ENCODE assay signal across 13 mouse cellular contexts in the genomic region with DNA sequence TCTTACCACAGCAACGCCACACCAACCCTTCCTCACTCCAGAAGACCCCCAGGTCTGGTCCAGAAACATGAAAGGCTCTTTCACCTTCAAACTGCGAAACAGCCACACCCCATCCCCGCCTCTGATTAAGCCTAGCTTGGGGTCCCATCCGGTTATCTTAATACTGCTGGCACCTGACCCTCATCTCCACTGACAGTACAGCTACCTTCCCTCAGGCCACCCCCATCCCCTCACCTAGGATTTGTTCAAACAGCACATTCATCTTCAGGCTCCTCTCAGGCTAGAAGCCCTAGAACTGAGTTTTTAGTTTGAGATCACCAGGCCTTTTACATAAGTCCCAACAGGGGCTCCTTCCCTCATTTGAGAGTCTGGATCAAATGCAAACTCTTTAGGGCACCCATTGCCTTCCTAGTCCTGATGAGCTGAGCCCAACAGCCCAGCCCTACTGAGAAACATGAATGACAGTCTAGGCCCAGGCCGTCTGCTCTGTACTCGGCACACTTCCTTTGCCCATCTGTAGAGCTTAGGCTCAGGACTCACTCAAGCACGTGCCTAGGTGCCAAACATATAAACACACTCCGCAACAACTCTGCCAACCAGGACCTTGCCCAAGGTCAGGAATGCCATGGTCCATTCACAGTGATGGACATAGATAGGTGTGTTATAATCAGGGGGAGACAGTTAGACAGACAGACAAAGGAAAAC. TPM values are rescaled to one million over a fixed set of nuclear protein-coding genes. Genes with fewer than 3 reads are reported as not detected.
DNase-seq lines count a peak whose midpoint lies in the region; ATAC-seq lines count a peak whose summit lies in the region.
"Had no signal": no experiment of that assay in that cellular context is flagged by ENCODE, and none has a peak within 500 bp of the region (broad histone marks: within the 10 kb centered on the region; RNA-seq: fewer than 3 reads in every experiment).

No protein-coding gene starts in this region.

- peak overlapping the region; percentile 21 for H3K4me2 ChIP-seq in neural tube, embryonic 12.5 days (replicated peaks)

- no peak overlapping the region for H3K27ac ChIP-seq in neural tube, embryonic 12.5 days
- H3K27ac ChIP-seq: kidney, postnatal 0 days had no signal

- H3K4me3 ChIP-seq in erythroblast, embryonic 14.5 days (replicated peaks): peak overlapping the region; percentile 18
- H3K4me3 ChIP-seq in neural tube, embryonic 12.5 days: no peak overlapping the region

- peaks cover 20% of the 10 kb centered on the region for H3K27me3 ChIP-seq in erythroblast, embryonic 14.5 days (ENCODE audit: control insufficient read depth)
- H3K27me3 ChIP-seq in neural tube, embryonic 12.5 days (replicated peaks): peaks cover 21% of the 10 kb centered on the region

- H3K36me3 ChIP-seq in erythroblast, embryonic 14.5 days (ENCODE audit: control insufficient read depth): peaks cover 7% of the 10 kb centered on the region; the same call in 1 of the 2 replicates
- no peaks in the 10 kb centered on the region for H3K36me3 ChIP-seq in neural tube, embryonic 12.5 days

- peaks cover 57% of the 10 kb centered on the region for H3K4me1 ChIP-seq in erythroblast, embryonic 14.5 days (ENCODE audit: control insufficient read depth)
- H3K4me1 ChIP-seq in neural tube, embryonic 12.5 days: peaks cover 20% of the 10 kb centered on the region

- H3K9me3 ChIP-seq in erythroblast, embryonic 14.5 days (ENCODE audit: control insufficient read depth, low read length): no peaks in the 10 kb centered on the region
- no peaks in the 10 kb centered on the region for H3K9me3 ChIP-seq in neural tube, embryonic 12.5 days

- H3K9ac ChIP-seq in neural tube, embryonic 12.5 days: no peak overlapping the region

- 85% methylated on average over 8 of the region's 8 CpGs for WGBS in neural tube, embryonic 12.5 days

- no peak for ATAC-seq in erythroblast, adult 5-6 weeks (replicated peaks; ENCODE audit: low FRiP score, poor library complexity, severe bottlenecking)
- ATAC-seq in neural tube, embryonic 12.5 days (ENCODE audit: low FRiP score, low read depth): no peak
- peak; percentile 6; the same call in 1 of the 2 replicates for ATAC-seq in megakaryocyte-erythroid progenitor cell, adult 5-6 weeks (replicated peaks; ENCODE audit: low FRiP score, low TSS enrichment, poor library complexity, severe bottlenecking)

- DNase-seq in neural tube, embryonic 10.5 days (ENCODE audit: extremely low spot score, low spot score): no peak
- no peak for DNase-seq in retina, embryonic 14.5 days (ENCODE audit: low spot score)
- DNase-seq in embryo, embryonic 10 days (ENCODE audit: low spot score): no peak
- DNase-seq in urinary bladder, postnatal 14 days (ENCODE audit: low spot score): no peak
- DNase-seq: B cell, adult 2 months; cerebellum, adult 8-10 months; heart, postnatal 4 days; lung, postnatal 36 days had no signal

RNA-seq across cellular contexts. Expression of a gene that starts 5.3 kb away (rescaled TPM):
- polyA plus RNA-seq in erythroblast, embryonic 14.5 days (2012): 0.02 TPM in 1 of 2 replicates, not detected in the other
- total RNA-seq in erythroblast, adult 5-6 weeks (2015; ENCODE audit: low replicate concordance): 0.19 and 1.5 TPM in 2 replicates
- 1.2 and 3.1 TPM in 2 replicates for total RNA-seq in erythroblast, adult 5-6 weeks (2017; ENCODE audit: low replicate concordance)
- polyA plus RNA-seq in neural tube, embryonic 12.5 days (2016; fragmentation: Nextera tagmentation; extraction: Ambion mirVana): 3.0 and 3.1 TPM in 2 replicates
- 3.3 and 7.0 TPM in 2 replicates for total RNA-seq in megakaryocyte-erythroid progenitor cell, adult 5-6 weeks (2014; fragmentation: Nextera tagmentation)
- total RNA-seq in megakaryocyte-erythroid progenitor cell, adult 5-6 weeks (2017): 4.7 and 6.5 TPM in 2 replicates
